Mouse (Mus musculus) cerebellum, adult 2 months (tissue): ENCODE measurements around the gene Cacna2d4.

Source experiments
- CTCF ChIP-seq: fragments of 200-500 bp; IDR thresholded peaks from 2 replicates; pipeline ENCODE4 v1.5.1; 2011; ENCODE audit warnings: low read depth, mild to moderate bottlenecking, control low read depth, low read length, moderate library complexity, borderline replicate concordance; ENCODE audit not compliant: insufficient read depth
- POLR2A ChIP-seq: fragments of 200-500 bp; IDR thresholded peaks from 2 replicates; pipeline ENCODE4 v1.6.1; 2011; ENCODE audit warnings: low read length, control low read depth, borderline replicate concordance; ENCODE audit not compliant: insufficient read depth

DNA sequence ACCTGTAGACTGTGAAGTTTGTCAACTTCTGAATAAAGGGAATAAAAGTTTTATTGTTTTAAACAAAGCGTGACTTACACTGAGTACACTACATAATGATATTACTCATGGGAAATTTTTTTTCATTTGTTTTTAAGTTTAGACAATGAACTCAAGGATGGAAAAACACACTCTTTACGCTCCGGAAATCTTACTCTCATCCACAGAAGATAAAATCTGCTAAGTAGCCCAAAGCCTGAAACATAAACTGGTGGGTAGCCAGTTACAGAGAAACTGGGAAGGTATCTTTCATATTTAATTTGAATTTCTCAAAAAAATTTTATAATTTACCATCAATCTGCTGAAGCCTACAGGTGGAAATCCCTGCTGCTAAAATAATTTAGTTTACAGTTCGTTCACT is 150.1 kb downstream of the Cacna2d4 start:
- no peak for TF ChIP-seq CTCF
- TF ChIP-seq POLR2A = no peak
